Mouse (Mus musculus) bone marrow, adult 2 months (tissue): ENCODE measurements around the gene Rccd1. TPM values are rescaled to one million over a fixed set of nuclear protein-coding genes. Genes with fewer than 3 reads are reported as not detected.

Experiments
- H3K27ac ChIP-seq: fragments of 200-500 bp; 2 replicates; pipeline ENCODE4 v1.5.1; 2012; ENCODE audit warnings: low read depth, mild to moderate bottlenecking, control low read depth, inconsistent platforms, low read length; ENCODE audit not compliant: control insufficient read depth, poor library complexity, insufficient read depth
- H3K4me1 ChIP-seq: fragments of 200-500 bp; 2 replicates; pipeline ENCODE4 v1.6.1; 2011; ENCODE audit warnings: low read length; ENCODE audit not compliant: control insufficient read depth, insufficient read depth
- H3K4me3 ChIP-seq: fragments of 200-500 bp; replicated peaks from 2 replicates; pipeline ENCODE3; 2011; ENCODE audit warnings: mild to moderate bottlenecking, low read depth, low read length, control low read depth; ENCODE audit not compliant: control insufficient read depth
- CTCF ChIP-seq: fragments of 200-500 bp; IDR thresholded peaks from 2 replicates; pipeline ENCODE4 v1.5.1; 2011; ENCODE audit warnings: low read length, control low read depth; ENCODE audit not compliant: control insufficient read depth, insufficient read depth
- POLR2A ChIP-seq: fragments of 200-500 bp; IDR thresholded peaks from 2 replicates; pipeline ENCODE4 v1.6.1; 2011; ENCODE audit warnings: low read depth, mild to moderate bottlenecking, control low read depth, low read length, borderline replicate concordance; ENCODE audit not compliant: control insufficient read depth
- WGBS: fragments of 180-500 bp; shearing (Covaris S2); methylation state at CpG from one replicate; pipeline ENCODE4 v1.1.7; 2018; 5-methylcytosine and 5-hydroxymethylcytosine counted together
- polyA plus RNA-seq: library from polyadenylated mRNA; stranded (reverse); fragments of >200 nt; gene quantifications from 2 replicates; pipeline ENCODE4 v1.2.4, GENCODE M21; 2011; ENCODE audit warnings: low replicate concordance; ENCODE audit not compliant: missing spikeins, insufficient read depth, insufficient read length

The Rccd1 gene
- polyA plus RNA-seq, 1 experiment = 11.3 TPM

DNA sequence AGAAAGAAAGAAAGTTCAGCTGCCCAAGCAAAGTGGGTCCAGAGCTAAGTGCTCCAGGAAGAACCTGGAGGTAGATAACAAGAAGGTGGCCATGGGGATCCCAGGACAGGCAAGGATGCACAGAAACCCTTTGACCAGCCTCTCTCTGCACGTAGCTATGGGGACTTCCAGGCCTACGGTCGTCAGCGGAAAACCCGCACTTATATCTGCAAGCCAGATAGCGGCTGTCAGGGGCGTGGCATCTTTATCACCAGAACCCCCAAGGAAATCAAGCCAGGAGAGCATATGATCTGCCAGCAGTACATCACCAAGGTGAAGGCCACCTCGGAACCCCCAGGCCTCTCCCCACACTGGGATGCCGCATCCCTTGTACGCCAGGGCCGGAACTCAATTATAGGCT, 71.4 kb downstream of the Rccd1 start:
- no peak for TF ChIP-seq POLR2A
- TF ChIP-seq CTCF = no peak
- Histone ChIP-seq H3K27ac (no peak overlapping the region), H3K4me3 (no peak overlapping the region), H3K4me1 (no peaks in the 10 kb centered on the region)
- 66% methylated on average over 11 of the region's 11 CpGs for WGBS

DNA sequence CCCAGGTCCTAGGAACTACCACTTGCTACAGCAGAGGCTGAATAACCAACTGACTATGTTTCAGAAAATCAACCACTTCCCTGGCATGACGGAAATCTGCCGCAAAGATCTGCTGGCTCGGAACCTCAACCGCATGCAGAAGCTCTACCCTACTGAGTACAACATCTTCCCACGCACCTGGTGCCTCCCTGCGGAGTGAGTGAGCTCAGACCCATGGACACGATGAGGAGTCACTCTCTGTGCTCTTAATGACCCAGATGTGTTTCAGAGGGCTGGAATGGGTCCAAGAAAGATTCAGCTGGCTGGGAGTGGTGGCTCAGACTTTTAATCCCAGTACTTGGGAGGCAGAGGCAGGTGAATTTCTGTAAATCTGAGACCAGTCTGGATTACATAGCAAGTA, 71.8 kb downstream of the Rccd1 start:
- Histone ChIP-seq H3K27ac (no peak overlapping the region), H3K4me1 (no peaks in the 10 kb centered on the region), H3K4me3 (no peak overlapping the region)
- WGBS = 82% methylated on average over 7 of the region's 7 CpGs
- TF ChIP-seq CTCF = no peak
- TF ChIP-seq POLR2A = no peak

DNA sequence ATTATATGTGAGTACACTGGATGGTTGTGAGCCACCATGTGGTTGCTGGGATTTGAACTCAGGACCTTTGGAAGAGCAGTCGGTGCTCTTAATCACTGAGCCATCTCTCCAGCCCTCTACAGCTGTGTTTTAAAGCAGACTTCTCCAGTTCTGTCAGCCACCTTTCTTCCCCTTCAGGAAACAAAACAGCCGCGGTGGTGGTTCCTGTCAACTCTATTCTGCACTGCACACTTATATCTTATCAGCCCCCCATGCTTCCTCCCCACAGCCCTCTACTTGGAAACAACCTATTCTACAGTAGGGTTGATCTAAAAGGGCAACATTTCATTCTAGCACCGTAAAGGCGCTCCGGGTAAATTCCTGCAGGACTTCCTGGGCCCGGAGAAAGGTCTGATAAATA, 77.4 kb downstream of the Rccd1 start:
- Histone ChIP-seq H3K4me1 (peaks cover 1% of the 10 kb centered on the region; the same call in 1 of the 2 replicates), H3K27ac (no peak overlapping the region), H3K4me3 (no peak overlapping the region)
- no peak for TF ChIP-seq CTCF
- TF ChIP-seq POLR2A = no peak
- WGBS = 8% methylated on average over 7 of the region's 7 CpGs

DNA sequence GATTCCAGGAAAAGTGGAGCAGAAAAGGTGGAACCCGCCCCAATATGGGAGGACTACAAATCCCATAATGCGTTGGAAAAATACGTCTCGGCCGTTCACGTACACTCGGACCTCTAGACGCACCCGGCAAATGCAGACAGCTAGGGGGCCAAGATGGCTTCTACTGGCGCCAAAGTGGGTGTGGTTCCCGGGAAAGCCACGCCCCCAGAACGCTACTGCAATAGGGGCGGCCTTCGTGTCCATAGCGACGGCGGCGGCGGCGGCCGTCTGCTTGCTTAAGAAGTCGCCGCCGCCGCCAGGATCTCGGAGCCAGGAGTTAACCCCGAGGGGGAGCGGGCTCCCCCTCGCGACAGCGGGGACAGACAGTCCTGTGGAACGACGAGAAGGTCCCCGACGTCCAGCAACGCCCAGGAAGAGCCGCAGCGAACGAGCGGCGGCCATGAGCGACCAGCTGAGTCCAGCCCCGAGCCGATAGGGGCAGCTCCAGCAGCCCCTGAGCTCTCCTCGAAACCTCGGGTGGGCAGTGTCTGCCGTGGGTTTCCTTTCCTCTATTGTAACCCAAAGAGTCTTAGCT, 78.0 kb downstream of the Rccd1 start, which contains the start of gene Ttll13:
TSS of gene Ttll13 (plus strand) at position 229 of the 574 bp plus-strand sequence.
- TF ChIP-seq CTCF (peak; percentile 30; the same call in 1 of the 2 replicates), POLR2A (peak; percentile 60; the same call in 1 of the 2 replicates)
- Histone ChIP-seq H3K4me3 (peak within 1 kb of the TSS; percentile 77), H3K27ac (peak within 1 kb of the TSS; percentile 80), H3K4me1 (peaks cover 1% of the 10 kb centered on the region; the same call in 1 of the 2 replicates)
- under 1% methylated on average over 48 of the region's 48 CpGs for WGBS

DNA sequence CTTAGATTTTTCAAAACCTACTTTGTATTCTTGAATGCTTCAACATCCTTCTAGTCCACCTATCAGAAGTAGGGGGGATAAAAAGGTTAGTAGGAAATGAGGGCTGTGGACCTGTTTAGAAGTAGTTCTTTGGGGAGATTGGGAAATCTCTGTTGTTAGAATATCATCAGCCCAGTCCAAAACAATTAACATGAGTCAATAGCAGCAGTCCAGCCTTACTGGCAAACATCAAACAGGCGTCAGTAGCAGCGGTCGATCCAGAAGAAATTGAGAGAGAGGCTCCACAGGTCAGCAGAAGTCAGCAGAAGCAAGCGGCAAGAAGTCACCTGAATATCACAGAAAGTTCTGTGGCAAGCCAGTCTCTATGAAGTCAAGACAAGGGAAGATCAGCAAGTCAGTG, 79.4 kb downstream of the Rccd1 start:
- H3K4me3 ChIP-seq = no peak overlapping the region
- peaks cover 1% of the 10 kb centered on the region for H3K4me1 ChIP-seq
- 92% methylated on average over 4 of the region's 4 CpGs for WGBS
- no peak overlapping the region for H3K27ac ChIP-seq
- TF ChIP-seq POLR2A = no peak
- no peak for TF ChIP-seq CTCF

Other genes starting within 250 kb of the Rccd1 start
- 20.9 and 43.5 TPM in 2 replicates for gene Idh2, start 209.1 kb downstream of the Rccd1 start, polyA plus RNA-seq
- gene Sema4b, start 137.6 kb downstream of the Rccd1 start, polyA plus RNA-seq = 33.7 and 51.6 TPM in 2 replicates
- 81.7 and 82.5 TPM in 2 replicates for gene Cib1, start 91.6 kb downstream of the Rccd1 start, polyA plus RNA-seq
- 1.1 and 1.8 TPM in 2 replicates for gene Gdpgp1, start 91.6 kb downstream of the Rccd1 start, polyA plus RNA-seq
- gene Ttll13, start 78.1 kb downstream of the Rccd1 start, polyA plus RNA-seq = not detected in 2 replicates
- gene Ngrn, start 63.2 kb downstream of the Rccd1 start, polyA plus RNA-seq = 12.7 and 26.8 TPM in 2 replicates
- gene Vps33b, start 54.8 kb downstream of the Rccd1 start, polyA plus RNA-seq = 11.0 and 24.0 TPM in 2 replicates
- 165 and 172 TPM in 2 replicates for gene Prc1, start 30.0 kb downstream of the Rccd1 start, polyA plus RNA-seq
- gene Unc45a, start 16.6 kb upstream of the Rccd1 start, polyA plus RNA-seq = 10.8 and 43.9 TPM in 2 replicates
- 5.0 and 16.2 TPM in 2 replicates for gene Hddc3, start 18.6 kb upstream of the Rccd1 start, polyA plus RNA-seq
- gene Man2a2, start 46.9 kb upstream of the Rccd1 start, polyA plus RNA-seq = 25.1 and 40.0 TPM in 2 replicates
- 143 and 311 TPM in 2 replicates for gene Fes, start 63.5 kb upstream of the Rccd1 start, polyA plus RNA-seq
- 22.2 and 31.0 TPM in 2 replicates for gene Furin, start 81.0 kb upstream of the Rccd1 start, polyA plus RNA-seq
- 37.0 and 75.0 TPM in 2 replicates for gene Blm, start 210.7 kb upstream of the Rccd1 start, polyA plus RNA-seq